Mouse (Mus musculus) midbrain, embryonic 13.5 days (tissue): ENCODE results near the gene Olfr1133. TPM values are rescaled to one million over a fixed set of nuclear protein-coding genes. Genes with fewer than 3 reads are reported as not detected.
"Not testable (repeated sequence)": the region's sequence is repeated elsewhere in the genome, so short reads cannot be mapped to it uniquely, and the experiment has no call there.

Experiments
- ATAC-seq: fragments of 200-750 bp; cut with Nextera tagmentation; 2 replicates; pipeline ENCODE4 v1.8.0; 2017; ENCODE audit warnings: mild to moderate bottlenecking, moderate TSS enrichment, moderate library complexity
- H3K27ac ChIP-seq: fragments of 300-500 bp; sonication (generic); 2 replicates; pipeline ENCODE4 v1.5.1; 2015; ENCODE audit warnings: inconsistent platforms, mild to moderate bottlenecking, moderate library complexity
- H3K27me3 ChIP-seq: fragments of 300-500 bp; sonication (generic); 2 replicates; pipeline ENCODE4 v1.6.1; 2015; ENCODE audit warnings: mild to moderate bottlenecking, inconsistent platforms
- H3K36me3 ChIP-seq: fragments of 300-500 bp; sonication (generic); 2 replicates; pipeline ENCODE4 v1.6.1; 2015; ENCODE audit warnings: mild to moderate bottlenecking, inconsistent platforms
- H3K4me1 ChIP-seq: fragments of 300-500 bp; sonication (generic); replicated peaks from 2 replicates; pipeline ENCODE4 v1.6.1; 2015; ENCODE audit warnings: inconsistent platforms
- H3K4me2 ChIP-seq: fragments of 300-500 bp; sonication (generic); replicated peaks from 2 replicates; pipeline ENCODE4 v1.6.1; 2015; ENCODE audit warnings: moderate library complexity, mild to moderate bottlenecking, inconsistent platforms
- H3K4me3 ChIP-seq: fragments of 300-500 bp; sonication (generic); replicated peaks from 2 replicates; pipeline ENCODE4 v1.5.1; 2015; ENCODE audit warnings: mild to moderate bottlenecking, inconsistent platforms
- H3K9ac ChIP-seq: fragments of 300-500 bp; sonication (generic); replicated peaks from 2 replicates; pipeline ENCODE4 v1.6.1; 2015; ENCODE audit warnings: mild to moderate bottlenecking, inconsistent platforms
- H3K9me3 ChIP-seq: fragments of 300-500 bp; sonication (generic); 2 replicates; pipeline ENCODE4 v1.6.1; 2016; ENCODE audit warnings: mild to moderate bottlenecking, inconsistent platforms
- WGBS: fragments of 180-500 bp; shearing (Covaris S2); methylation state at CpG from one replicate; pipeline ENCODE4 v1.1.7; 2015; 5-methylcytosine and 5-hydroxymethylcytosine counted together
- polyA plus RNA-seq: library from polyadenylated mRNA; unstranded; fragments of >200 nt; fragmentation: Nextera tagmentation; extraction: Ambion mirVana; gene quantifications from 2 replicates; pipeline ENCODE4 v1.2.1, GENCODE M21; 2015

The Olfr1133 gene
- not detected in 2 replicates for polyA plus RNA-seq

DNA sequence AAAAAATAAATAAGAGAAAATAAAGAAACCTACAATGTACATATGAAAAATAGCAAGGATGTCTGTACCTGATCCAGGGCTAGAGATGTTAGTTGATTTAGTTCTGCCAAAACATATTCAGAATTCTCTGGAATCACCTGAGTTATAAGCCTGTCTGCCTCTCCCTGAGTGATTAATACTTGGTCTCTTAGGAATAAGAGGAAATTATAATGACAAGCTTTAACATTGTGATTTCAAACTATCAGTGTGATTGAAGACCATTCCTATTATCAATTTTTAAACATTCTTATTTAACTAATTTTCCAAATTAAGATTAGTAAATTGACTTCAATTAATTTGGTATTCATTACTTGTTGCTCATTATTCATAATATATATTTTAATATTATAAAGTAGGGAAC lies at the start of gene Olfr1133:
Gene Olfr1133, minus strand, starts transcription at position 101 of the 400 bp plus-strand sequence.
- H3K9ac ChIP-seq: no peak within 1 kb of the TSS
- H3K27me3 ChIP-seq: no peaks in the 10 kb centered on the region
- no peak within 1 kb of the TSS for H3K4me2 ChIP-seq
- H3K36me3 ChIP-seq: no peaks in the 10 kb centered on the region
- no peak for ATAC-seq
- no peaks in the 10 kb centered on the region for H3K4me1 ChIP-seq
- H3K4me3 ChIP-seq: no peak within 1 kb of the TSS
- H3K9me3 ChIP-seq: no peaks in the 10 kb centered on the region; the same call in 1 of the 2 replicates
- H3K27ac ChIP-seq: no peak within 1 kb of the TSS

DNA sequence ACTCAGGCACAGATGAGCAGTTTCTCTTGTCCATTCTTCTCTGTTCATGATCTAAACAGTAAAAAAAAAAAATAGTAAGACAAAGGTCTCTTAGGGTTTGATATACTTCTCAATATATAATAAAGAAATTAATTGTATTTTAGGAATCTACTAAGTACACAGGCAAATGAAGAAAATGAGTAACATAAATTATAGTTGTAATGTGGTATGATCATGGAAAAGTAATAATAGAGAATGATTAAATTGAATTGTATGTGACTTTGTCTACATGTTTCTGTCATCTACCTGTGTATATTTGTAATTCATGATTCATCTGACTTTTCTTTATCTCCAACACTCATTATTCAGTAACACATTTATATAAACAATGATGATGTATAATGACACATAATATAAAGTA lies 46.7 kb upstream of the Olfr1133 start, which contains the start of gene Olfr1136:
Gene Olfr1136, minus strand, starts transcription at position 101 of the 400 bp plus-strand sequence.
- Histone ChIP-seq H3K4me3 (no peak within 1 kb of the TSS), H3K9me3 (no peaks in the 10 kb centered on the region), H3K27me3 (no peaks in the 10 kb centered on the region), H3K4me2 (no peak within 1 kb of the TSS), H3K9ac (no peak within 1 kb of the TSS), H3K36me3 (no peaks in the 10 kb centered on the region), H3K4me1 (no peaks in the 10 kb centered on the region), H3K27ac (no peak within 1 kb of the TSS)
- ATAC-seq: no peak

DNA sequence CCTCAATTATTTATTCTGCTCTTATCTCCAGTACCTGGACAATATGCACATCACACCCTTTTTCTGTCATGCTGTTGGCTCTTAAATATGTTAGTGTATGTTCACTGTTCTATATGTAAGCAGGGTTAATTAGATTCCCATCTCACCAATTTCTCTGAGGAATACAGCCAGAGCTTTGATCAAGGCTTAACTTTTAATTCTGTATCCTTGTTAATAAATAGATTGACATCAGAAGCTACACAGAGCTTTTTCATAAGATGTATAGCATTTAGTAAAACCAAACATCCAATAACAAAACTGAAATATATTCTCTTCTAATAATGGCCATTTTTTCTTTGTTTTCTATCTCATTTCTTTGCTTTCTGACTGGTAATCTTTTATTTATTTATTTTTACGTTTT lies 26.4 kb upstream of the Olfr1133 start, which contains the start of gene Olfr1135:
Gene Olfr1135, minus strand, starts transcription at position 101 of the 400 bp plus-strand sequence.
- Histone ChIP-seq H3K4me2 (no peak within 1 kb of the TSS), H3K9me3 (no peaks in the 10 kb centered on the region), H3K27ac (no peak within 1 kb of the TSS), H3K36me3 (no peaks in the 10 kb centered on the region), H3K9ac (no peak within 1 kb of the TSS), H3K4me1 (no peaks in the 10 kb centered on the region), H3K27me3 (no peaks in the 10 kb centered on the region), H3K4me3 (no peak within 1 kb of the TSS)
- WGBS: 26% methylated on average over 1 of the region's 1 CpGs
- no peak for ATAC-seq

DNA sequence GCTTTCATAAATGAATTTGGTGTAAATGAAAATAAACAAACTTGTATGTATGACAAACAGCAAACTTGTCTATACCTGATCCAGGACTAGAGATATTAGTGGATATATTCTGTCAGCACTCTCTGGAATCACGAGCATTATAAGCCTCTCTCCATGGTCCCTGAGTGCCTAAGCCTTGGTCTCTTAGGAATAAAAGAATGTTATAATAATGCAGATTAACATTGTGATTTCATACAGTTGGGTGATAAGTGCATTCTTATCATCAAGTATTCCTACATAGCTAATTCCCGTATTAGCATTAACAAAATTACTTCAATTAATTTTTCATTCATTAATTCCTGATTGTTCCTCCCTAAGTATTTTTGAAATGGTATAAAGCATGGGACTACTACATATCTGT lies 11.2 kb upstream of the Olfr1133 start, which contains the start of gene Olfr1134:
Gene Olfr1134, minus strand, starts transcription at position 101 of the 400 bp plus-strand sequence.
- H3K27me3 ChIP-seq: no peaks in the 10 kb centered on the region
- H3K27ac ChIP-seq: no peak within 1 kb of the TSS
- no peak within 1 kb of the TSS for H3K4me3 ChIP-seq
- H3K9me3 ChIP-seq: no peaks in the 10 kb centered on the region
- H3K36me3 ChIP-seq: no peaks in the 10 kb centered on the region
- H3K9ac ChIP-seq: no peak within 1 kb of the TSS
- 83% methylated on average over 2 of the region's 2 CpGs for WGBS
- no peaks in the 10 kb centered on the region for H3K4me1 ChIP-seq
- no peak for ATAC-seq
- H3K4me2 ChIP-seq: no peak within 1 kb of the TSS

- Histone ChIP-seq H3K4me1 (no peaks in the 10 kb centered on the region), H3K9ac (no peak overlapping the region), H3K9me3 (no peaks in the 10 kb centered on the region), H3K36me3 (no peaks in the 10 kb centered on the region), H3K27ac (no peak overlapping the region), H3K4me2 (no peak overlapping the region), H3K27me3 (no peaks in the 10 kb centered on the region), H3K4me3 (no peak overlapping the region)
- ATAC-seq: no peak
These were observed 4.7 kb downstream of the Olfr1133 start for GRCm38 (mm10) chr2:87642441-87642840.

- no peak within 1 kb of the TSS for H3K9ac ChIP-seq
- no peak for ATAC-seq
- no peaks in the 10 kb centered on the region for H3K36me3 ChIP-seq
- H3K27me3 ChIP-seq: no peaks in the 10 kb centered on the region
- no peak within 1 kb of the TSS for H3K27ac ChIP-seq
- H3K4me3 ChIP-seq: no peak within 1 kb of the TSS
- H3K9me3 ChIP-seq: no peaks in the 10 kb centered on the region
- no peak within 1 kb of the TSS for H3K4me2 ChIP-seq
- H3K4me1 ChIP-seq: no peaks in the 10 kb centered on the region
These were observed 9.7 kb downstream of the Olfr1133 start, which contains the start of gene Olfr1132 for GRCm38 (mm10) chr2:87637435-87637834. Gene Olfr1132, minus strand, starts transcription at chr2:87637535.

- no peaks in the 10 kb centered on the region for H3K27me3 ChIP-seq
- WGBS: 71% methylated on average over 3 of the region's 3 CpGs
These were observed 20.4 kb downstream of the Olfr1133 start, which contains the start of gene Olfr1131 for GRCm38 (mm10) chr2:87626804-87627203. Gene Olfr1131, plus strand, starts transcription at chr2:87627104.

GRCm38 (mm10) chr2:87605912-87606311 lies 41.3 kb downstream of the Olfr1133 start, which contains the start of gene Olfr1130:
Gene Olfr1130, plus strand, starts transcription at chr2:87606212.
- not testable (repeated sequence) for H3K36me3 ChIP-seq, H3K4me1 ChIP-seq, H3K27me3 ChIP-seq, ATAC-seq, H3K4me3 ChIP-seq, H3K9me3 ChIP-seq, H3K4me2 ChIP-seq, H3K9ac ChIP-seq, H3K27ac ChIP-seq

More at GRCm38 (mm10) chr2:87626804-87627203, 20.4 kb downstream of the Olfr1133 start, which contains the start of gene Olfr1131:
- no peak within 1 kb of the TSS for H3K4me3 ChIP-seq
- no peak within 1 kb of the TSS for H3K4me2 ChIP-seq
- no peak within 1 kb of the TSS for H3K27ac ChIP-seq
- no peaks in the 10 kb centered on the region for H3K9me3 ChIP-seq
- H3K4me1 ChIP-seq: no peaks in the 10 kb centered on the region
- no peak within 1 kb of the TSS for H3K9ac ChIP-seq
- no peak for ATAC-seq
- no peaks in the 10 kb centered on the region for H3K36me3 ChIP-seq

Other genes with a start within 250 kb of the Olfr1133 start
- not detected in 2 replicates for gene Olfr1123, start 230.7 kb downstream of the Olfr1133 start, polyA plus RNA-seq
- gene Olfr1124, start 217.1 kb downstream of the Olfr1133 start, polyA plus RNA-seq: 0.07 TPM in 1 of 2 replicates, not detected in the other
- not detected in 2 replicates for gene Olfr1126, start 193.4 kb downstream of the Olfr1133 start, polyA plus RNA-seq
- not detected in 2 replicates for gene Pramel7, start 150.3 kb downstream of the Olfr1133 start, polyA plus RNA-seq
- gene Pramel6, start 140.8 kb downstream of the Olfr1133 start, polyA plus RNA-seq: not detected in 2 replicates
- not detected in 2 replicates for gene Olfr153, start 115.6 kb downstream of the Olfr1133 start, polyA plus RNA-seq
- not detected in 2 replicates for gene Olfr1128, start 101.8 kb downstream of the Olfr1133 start, polyA plus RNA-seq
- gene Olfr1129, start 73.5 kb downstream of the Olfr1133 start, polyA plus RNA-seq: not detected in 2 replicates
- gene Olfr1130, start 41.2 kb downstream of the Olfr1133 start, polyA plus RNA-seq: not detected in 2 replicates
- not detected in 2 replicates for gene Olfr1131, start 20.3 kb downstream of the Olfr1133 start, polyA plus RNA-seq
- gene Olfr1132, start 9.8 kb downstream of the Olfr1133 start, polyA plus RNA-seq: not detected in 2 replicates
- not detected in 2 replicates for gene Olfr1134, start 11.1 kb upstream of the Olfr1133 start, polyA plus RNA-seq
- not detected in 2 replicates for gene Olfr1135, start 26.3 kb upstream of the Olfr1133 start, polyA plus RNA-seq
- not detected in 2 replicates for gene Olfr1136, start 46.6 kb upstream of the Olfr1133 start, polyA plus RNA-seq
- gene Olfr1137, start 65.8 kb upstream of the Olfr1133 start, polyA plus RNA-seq: not detected in 2 replicates
- gene Olfr1138, start 92.6 kb upstream of the Olfr1133 start, polyA plus RNA-seq: not detected in 2 replicates
- gene Olfr1140, start 96.4 kb upstream of the Olfr1133 start, polyA plus RNA-seq: not detected in 2 replicates
- gene Olfr1141, start 106.6 kb upstream of the Olfr1133 start, polyA plus RNA-seq: not detected in 2 replicates
- not detected in 2 replicates for gene Olfr152, start 132.1 kb upstream of the Olfr1133 start, polyA plus RNA-seq
- gene Olfr1143, start 153.2 kb upstream of the Olfr1133 start, polyA plus RNA-seq: not detected in 2 replicates
- gene Olfr1145, start 162.4 kb upstream of the Olfr1133 start, polyA plus RNA-seq: not detected in 2 replicates
- not detected in 2 replicates for gene Olfr1148, start 183.2 kb upstream of the Olfr1133 start, polyA plus RNA-seq
- not detected in 2 replicates for gene Olfr1150-ps1, start 196.6 kb upstream of the Olfr1133 start, polyA plus RNA-seq
- not detected in 2 replicates for gene Olfr1151, start 208.5 kb upstream of the Olfr1133 start, polyA plus RNA-seq
- gene Olfr1152, start 219.1 kb upstream of the Olfr1133 start, polyA plus RNA-seq: not detected in 2 replicates
- gene Olfr1153, start 247.6 kb upstream of the Olfr1133 start, polyA plus RNA-seq: not detected in 2 replicates